Mouse (Mus musculus) thymus, postnatal 14 days (tissue): ENCODE measurements at regions not wholly inside any gene's neighbourhood (a gene's known extent, or its start where the extent isn't known, plus 50 kb on each side); places are given as distances from the start of the nearest gene placed in this dataset.

Experiments used
- DNase-seq: peaks from one replicate; pipeline ENCODE4 v3.0.0; 2021

GRCm38 (mm10) chr10:99534237-99534636 is 225.2 kb downstream of the Csl start:
- no peak for DNase-seq

DNA sequence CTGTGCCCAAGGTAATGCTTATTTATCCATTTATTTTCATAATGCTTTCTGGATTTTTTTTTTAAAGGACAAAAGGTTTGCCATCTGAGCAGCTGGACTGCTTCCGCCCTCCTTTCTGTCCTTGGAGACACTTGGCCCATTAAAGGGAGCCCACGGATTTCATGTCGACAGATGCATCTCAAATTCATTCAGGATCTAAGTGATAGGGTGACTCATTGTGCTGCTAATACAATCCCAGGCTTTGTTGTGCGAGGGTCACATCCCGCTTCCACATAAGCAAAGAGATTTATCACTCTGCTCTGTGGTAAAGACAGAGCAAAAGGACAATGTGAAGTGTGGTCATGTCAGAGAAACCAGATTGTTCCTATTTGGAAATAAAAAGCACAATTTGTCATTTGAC is 220.8 kb downstream of the Csl start:
- no peak for DNase-seq

DNA sequence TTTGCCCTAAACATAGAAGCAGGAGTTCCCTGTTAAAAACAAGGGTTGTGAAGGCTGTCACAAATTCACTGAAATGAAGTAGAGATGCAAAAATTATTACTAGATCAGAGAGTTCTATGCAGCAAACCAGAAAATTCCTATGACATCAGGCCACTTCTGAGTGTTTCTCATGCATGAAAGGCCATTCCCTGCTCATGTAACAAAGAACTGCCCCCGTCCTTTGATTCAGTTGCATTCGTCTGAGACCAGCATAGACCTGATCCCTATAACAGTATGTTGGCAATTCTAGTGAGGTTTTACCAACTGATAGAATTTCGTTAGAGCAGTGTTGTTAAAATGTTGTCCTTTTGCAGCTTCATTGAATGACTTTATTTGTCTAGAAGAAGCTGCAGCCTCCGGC is 207.1 kb downstream of the Csl start:
- DNase-seq = no peak

DNA sequence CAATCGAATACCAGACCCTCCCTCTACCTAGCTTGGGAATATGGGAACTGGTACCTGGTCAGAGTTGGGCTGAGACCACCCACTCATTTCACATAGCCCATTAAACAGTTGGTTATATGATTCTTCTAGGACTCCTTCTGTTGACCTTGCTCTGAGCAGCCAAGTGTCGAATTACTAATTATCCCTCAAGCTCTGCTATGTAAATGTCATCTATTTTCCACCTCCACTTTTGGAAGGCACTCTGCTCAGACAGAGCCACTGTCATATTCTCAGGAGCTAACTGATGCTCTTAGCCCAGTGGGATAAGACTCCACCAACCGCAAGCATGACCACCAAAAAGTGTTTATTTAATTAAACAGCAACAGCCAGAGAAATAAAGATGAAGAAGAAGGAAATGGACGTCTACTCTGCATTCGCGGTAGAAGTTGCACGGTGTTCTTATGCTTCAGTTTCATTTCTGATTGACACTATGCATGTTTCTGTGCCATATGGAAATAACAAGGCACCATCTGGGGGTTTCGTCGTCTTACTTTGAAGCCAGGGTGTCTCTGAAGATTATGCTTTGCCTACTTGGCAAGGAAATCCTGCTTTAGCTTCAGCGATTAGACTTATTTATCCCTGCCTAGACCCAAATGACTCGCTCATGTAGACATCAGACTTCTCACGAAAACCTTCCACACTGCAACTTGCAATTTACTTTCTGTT is 206.5 kb downstream of the Csl start:
- no peak for DNase-seq

GRCm38 (mm10) chr10:99555021-99555420 is 204.4 kb downstream of the Csl start:
- DNase-seq = no peak

GRCm38 (mm10) chr10:99555658-99556352 is 203.7 kb downstream of the Csl start:
- no peak for DNase-seq

GRCm38 (mm10) chr10:99556353-99557036 is 203.0 kb downstream of the Csl start:
- DNase-seq = no peak

DNA sequence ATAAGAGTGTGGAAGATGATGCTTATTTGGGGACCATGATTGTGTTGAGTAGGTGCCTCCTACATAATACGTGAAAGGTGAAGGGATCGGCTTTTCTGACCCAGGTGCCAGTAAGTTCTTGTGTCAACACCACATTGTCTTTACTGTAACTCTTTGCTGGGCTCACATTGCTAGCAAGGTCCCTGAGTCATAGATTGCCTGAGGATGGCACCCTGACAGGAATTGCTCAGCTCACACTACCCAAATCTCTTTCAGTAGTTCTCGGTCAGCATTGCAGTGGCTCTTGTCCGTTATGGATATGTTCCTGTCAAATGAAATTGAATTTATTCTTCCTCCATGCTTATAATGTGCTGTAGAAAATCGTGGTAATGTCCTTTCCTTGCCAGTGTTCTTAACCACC is 200.8 kb downstream of the Csl start:
- DNase-seq = no peak

DNA sequence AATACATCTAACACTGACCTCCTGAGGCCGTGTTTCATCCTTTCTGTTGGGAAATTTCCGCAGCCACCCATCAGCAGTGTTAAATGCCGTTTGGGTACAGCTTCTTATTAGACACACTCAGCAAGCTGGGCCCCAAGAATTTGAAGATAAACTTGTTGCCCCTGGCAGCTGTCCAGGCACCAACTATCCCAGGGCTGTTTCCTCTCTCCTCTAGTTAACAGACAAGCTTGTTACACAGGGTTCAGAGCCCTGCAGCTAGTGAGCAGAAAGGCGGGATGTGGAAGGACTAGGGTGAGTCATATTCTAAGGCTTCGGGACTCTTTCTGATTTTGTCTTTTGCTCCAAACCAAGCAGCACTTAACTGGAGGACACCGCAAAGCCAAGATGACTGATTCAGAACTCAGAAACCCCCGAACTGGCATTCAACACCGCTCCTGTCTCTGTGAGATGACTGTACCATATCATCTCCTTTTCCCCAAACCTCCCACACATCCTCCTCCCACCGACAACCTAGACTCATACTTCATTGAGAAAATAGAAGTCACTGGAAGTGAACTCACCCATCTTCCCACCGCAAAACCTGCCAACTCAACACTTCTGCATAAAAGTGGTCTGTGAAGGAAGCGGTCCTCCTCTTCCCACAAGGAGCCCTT is 198.2 kb downstream of the Csl start:
- DNase-seq = no peak

DNA sequence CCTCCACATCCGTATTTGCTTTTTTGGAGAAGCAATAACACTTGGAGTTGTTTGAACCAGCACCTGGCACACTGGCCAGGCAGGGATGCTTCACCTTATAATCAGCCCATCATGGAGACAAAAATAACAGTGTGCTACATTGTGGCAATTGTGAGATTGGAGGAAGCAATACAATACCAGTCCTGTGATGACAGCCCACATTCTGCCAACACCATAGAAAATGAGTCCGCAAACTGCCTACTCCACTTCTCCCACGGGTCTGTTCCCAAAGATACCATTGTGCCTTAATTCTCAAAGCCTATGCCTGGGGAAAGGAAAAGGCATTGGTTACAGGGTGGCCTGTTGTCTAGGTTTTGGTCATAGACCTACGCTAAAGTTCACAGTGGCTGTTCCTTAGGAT is 194.9 kb downstream of the Csl start:
- no peak for DNase-seq

- DNase-seq = no peak
These were observed 191.0 kb downstream of the Csl start for GRCm38 (mm10) chr10:99568424-99568823.

GRCm38 (mm10) chr10:99570190-99570589 is 189.3 kb downstream of the Csl start:
- no peak for DNase-seq

GRCm38 (mm10) chr10:99573997-99574396 is 185.5 kb downstream of the Csl start:
- DNase-seq = no peak

DNA sequence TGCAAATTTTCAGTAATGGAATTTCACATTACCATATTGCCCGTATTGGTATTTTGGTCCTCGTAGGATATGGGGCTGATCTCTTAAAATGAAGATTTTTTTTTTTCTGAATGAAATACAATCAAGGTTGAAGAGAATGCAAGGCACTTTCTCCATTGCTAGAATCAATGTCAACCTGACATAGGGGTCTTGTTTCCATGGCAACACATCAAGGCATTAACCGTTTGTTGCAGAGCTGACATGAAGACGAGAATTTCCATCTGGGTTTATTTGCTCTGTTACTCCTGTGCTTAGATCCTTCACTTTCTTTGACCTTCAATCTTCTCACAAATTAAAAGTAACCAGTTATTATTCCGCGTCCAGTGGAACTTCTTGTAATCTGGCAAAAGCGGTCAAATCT is 184.2 kb downstream of the Csl start:
- no peak for DNase-seq

DNA sequence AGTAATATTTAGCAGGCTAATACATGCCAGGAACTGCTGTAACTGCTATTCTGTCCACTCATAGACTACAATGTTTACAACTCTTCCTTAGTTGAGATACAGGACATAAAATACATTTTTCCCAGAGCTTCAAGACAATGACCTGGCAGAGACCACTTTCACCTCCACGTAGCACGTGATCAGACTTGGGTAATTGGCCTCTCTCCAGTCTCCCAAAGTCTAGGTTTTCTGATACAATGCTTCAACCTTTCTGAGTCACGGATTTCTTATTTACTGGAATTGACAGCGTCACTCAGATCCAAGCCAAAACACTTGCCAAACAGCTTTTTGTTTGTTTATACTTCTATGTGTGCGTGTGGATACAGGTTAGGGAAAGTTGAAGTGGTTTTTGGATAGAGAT is 183.2 kb downstream of the Csl start:
- DNase-seq = no peak

- peak; percentile 69 for DNase-seq
These were observed 182.3 kb downstream of the Csl start for GRCm38 (mm10) chr10:99577041-99577681.

- DNase-seq = no peak
These were observed 181.1 kb downstream of the Csl start for GRCm38 (mm10) chr10:99578366-99578765.

DNA sequence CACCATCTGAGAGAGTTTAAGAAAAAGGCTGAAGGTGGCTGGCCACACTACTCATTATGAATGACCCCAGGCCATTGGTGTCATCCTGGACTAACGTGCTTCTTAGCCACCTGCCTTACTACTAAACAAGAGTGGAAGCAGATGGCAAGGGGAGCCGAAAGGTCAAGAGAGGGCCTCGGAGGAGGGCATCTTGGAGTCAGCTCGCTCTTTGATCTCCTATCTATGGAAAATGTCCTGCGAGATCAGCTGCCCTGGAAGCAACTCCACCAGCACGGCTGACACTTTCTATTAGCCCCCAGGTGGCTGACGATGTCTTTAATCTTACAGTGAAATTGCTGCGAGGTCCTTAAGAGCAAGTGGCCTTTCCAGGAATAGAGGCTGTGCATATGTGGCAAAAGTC is 179.3 kb downstream of the Csl start:
- DNase-seq = no peak

DNA sequence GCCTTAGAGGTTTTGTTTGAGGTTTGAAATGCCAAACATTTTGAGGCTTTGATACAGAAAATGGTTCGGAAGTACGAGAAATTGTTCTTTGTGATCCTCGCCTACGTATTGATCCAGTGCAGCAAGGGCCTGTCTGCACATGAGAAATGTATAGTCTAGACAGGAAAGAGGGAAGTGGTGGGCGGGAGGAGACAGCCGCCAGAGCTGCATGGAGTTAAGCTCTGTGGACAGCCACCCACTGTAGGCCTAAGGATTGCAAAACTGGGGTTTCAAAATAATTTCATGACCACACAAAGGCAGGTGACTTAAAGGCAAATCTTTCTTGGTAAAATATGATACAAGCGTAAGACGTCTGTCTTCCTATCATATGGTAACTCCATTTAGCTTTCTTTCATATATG is 178.4 kb downstream of the Csl start:
- no peak for DNase-seq

- no peak for DNase-seq
These were observed 174.6 kb downstream of the Csl start for GRCm38 (mm10) chr10:99584855-99585254.

- peak; percentile 81 for DNase-seq
These were observed 167.2 kb downstream of the Csl start for GRCm38 (mm10) chr10:99592220-99592619.

DNA sequence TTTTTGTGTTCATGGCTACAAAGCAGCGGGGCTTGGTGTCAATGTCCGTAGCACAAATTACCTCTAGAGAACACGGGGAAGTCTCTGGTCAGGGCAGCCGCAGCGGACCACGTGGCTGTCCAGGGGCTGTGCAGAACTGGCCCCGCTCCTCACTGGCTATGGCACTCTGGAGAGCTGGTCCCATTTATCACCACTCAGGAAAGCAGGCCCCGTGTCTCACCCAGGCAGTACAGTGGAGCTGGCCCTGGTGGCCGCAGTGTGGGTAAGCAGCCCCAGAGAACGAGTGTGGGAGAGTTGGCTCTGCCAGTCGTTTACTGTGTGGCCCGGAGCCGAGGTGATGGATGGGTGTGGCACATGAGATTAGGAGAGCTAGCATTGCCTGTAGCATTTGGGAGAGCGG is 163.8 kb downstream of the Csl start:
- DNase-seq = no peak
